Mouse (Mus musculus) gastrocnemius, postnatal 36 days (tissue): ENCODE measurements around the gene Mpp2. TPM values are rescaled to one million over a fixed set of nuclear protein-coding genes. Genes with fewer than 3 reads are reported as not detected.
A peak's percentile ranks its signal among the peaks of the same experiment; 100 is the strongest.

ENCODE experiments used
- DNase-seq, 2 experiments: peaks; one replicate each; pipeline ENCODE4 v3.0.0; 2022
- intact Hi-C: fragments of 180-260 bp; cut with DNase I; formaldehyde crosslinking; loops from one replicate; pipeline ENCODE4 v1.15.1; 2025
- total RNA-seq, 2 experiments: library from RNA; stranded (reverse); gene quantifications; 2 replicates each; pipeline ENCODE4 v1.2.3; 2021

Mpp2 gene
- total RNA-seq, 2 experiments from 2014 or later, result 0.91 to 1.8 TPM

DNA sequence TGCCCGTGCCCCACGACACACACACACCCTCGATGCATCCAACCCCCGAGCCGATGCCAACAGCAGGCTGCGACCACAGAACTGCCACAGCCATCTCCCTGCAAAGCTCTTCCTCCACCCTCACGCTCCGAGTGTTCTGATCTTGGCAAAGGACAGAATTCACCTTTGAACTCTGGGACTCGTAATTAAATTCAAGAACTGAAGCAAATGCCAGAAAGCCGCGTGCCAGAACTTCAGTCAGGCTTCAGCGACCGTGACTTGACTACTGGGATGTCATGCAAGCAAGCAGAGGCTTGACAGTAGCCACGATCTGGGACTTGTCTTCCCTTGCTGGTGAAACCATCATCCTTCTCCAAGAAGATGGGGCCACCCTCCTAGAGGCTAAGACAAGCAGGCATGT, 14.6 kb downstream of the Mpp2 start:
- DNase-seq, result no peak
- intact Hi-C loops, result no loop called here

DNA sequence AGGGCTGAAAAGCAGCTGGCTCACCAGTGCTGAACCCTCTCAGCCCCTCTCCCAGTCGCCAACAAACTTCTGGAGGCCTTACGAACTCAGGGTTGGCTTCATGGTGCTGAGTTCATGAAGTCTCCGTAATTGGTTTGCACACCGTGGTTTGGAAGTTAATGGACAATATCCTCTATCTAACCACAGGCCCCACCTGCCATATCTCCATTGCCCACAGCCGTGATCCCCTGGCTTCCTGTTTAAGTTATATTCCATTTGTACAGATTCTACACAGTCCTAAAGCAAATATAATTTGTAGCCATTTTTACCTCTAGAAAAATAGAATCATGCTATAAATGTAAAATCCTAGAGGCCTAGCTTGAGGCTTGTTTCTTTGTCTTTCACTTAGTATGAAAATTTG, 15.6 kb downstream of the Mpp2 start:
- intact Hi-C loops, result no loop called here
- DNase-seq, result no peak

DNA sequence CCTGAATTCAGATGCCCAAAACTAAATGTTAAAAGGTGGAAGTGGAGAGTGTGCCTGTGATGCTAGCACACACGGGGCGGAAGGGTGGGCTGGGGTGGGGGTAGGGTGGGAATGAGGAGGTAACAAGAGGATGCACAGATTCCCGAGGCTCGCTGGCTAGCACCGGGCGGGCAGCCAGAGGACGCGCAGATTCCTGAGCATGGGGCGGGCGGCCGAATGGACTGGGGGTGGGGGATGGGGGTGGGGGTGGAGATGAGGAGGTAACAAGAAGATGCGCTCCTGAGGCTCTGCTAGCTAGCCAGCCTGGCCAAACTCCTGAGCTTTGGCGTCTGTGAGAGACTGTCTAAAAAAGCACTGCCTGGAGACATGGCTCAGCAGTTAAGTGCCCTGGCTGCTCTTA, 17.9 kb downstream of the Mpp2 start:
- no peak for DNase-seq
- intact Hi-C loops, result no loop called here

DNA sequence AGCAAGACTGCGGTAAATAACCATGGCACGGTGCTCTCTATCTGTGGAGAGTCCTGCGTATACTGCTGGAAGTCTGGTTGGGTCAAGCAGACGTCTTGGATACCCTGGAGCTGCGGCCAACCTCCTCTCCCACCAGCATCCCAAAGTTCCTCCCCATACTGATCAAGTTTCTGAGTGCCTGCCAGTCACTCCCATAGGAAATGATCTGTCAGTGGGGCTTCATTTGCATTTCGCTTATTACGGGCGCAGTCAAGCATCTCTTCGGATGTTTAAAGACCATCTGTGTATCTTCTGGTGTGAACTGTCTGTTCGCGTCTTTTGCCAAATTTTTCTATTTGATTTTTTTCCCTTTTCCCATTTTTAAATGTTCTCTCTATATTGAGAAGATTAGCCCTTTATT, 18.7 kb downstream of the Mpp2 start:
- intact Hi-C loops, result no loop called here
- DNase-seq, result no peak

DNA sequence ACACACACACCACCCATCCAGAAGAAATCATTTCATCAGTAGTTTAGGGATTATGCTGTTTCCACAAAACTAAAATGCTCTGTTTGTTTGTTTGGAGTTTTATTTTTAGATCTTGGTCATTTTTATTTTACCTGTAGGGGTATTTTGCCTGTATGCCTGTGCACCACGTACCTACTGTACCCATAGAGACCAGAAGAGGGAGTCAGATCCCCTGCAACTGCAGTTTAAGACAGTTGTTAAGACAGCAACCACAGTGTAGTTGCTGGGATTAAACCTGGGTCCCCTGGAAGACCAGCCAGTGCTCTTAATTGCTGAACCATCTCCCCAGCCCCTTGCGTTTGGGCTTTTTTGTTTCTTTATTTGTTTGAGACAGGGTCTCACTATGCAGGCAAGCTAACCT, 19.3 kb downstream of the Mpp2 start:
- intact Hi-C loops, result no loop called here
- no peak for DNase-seq

DNA sequence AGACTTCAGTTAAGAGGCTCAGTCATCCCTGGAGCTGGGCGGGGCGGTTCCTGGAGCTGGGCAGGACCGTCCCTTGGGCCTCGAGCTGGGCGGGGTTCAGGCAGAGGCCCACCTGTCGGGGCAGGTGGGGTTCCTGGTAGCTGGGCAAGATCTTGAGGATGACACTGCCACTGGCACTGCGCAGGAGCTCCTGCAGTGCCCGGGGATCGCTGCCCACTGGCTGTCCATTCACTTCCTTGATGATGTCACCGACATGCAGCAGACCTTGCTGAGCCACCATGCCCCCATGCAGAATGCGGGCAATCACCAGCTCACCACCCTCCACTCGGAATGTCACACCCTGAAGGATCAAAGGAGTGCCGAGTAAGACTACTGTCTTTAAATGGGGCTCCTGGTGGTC, 25.2 kb downstream of the Mpp2 start:
- intact Hi-C loops, result no loop called here
- DNase-seq, result no peak

DNA sequence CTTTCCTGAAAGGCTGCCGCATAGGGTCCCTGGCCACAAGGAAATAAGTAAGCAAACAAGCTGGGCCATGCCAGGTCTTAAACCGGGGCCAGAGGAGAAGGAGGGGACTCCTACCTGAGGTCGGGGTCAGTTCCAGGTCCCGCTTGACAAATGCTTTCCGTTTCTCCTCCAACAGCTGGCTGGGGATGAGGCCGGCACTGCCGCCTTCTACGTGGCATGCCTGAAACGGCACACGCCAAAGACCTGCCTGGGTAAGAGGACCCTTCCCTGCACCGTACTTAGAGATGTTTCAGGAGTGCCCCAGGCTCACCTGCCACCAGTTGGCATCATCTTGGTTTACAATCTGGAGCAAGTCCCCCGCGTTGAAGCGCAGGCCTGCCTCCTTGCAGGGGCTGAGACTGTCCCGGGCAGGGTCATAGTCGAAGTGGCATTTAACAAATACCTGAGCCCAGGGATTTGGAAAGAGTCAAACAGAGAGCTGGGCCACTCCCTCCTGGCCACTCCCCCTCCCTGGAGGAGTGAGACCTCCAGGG, 26.3 kb downstream of the Mpp2 start:
- intact Hi-C loops, result loop anchor here (2.0 kb wide), 2 partner anchors 27 to 77 kb away; partner anchors contain the start of gene Mpp2
- DNase-seq, result no peak

DNA sequence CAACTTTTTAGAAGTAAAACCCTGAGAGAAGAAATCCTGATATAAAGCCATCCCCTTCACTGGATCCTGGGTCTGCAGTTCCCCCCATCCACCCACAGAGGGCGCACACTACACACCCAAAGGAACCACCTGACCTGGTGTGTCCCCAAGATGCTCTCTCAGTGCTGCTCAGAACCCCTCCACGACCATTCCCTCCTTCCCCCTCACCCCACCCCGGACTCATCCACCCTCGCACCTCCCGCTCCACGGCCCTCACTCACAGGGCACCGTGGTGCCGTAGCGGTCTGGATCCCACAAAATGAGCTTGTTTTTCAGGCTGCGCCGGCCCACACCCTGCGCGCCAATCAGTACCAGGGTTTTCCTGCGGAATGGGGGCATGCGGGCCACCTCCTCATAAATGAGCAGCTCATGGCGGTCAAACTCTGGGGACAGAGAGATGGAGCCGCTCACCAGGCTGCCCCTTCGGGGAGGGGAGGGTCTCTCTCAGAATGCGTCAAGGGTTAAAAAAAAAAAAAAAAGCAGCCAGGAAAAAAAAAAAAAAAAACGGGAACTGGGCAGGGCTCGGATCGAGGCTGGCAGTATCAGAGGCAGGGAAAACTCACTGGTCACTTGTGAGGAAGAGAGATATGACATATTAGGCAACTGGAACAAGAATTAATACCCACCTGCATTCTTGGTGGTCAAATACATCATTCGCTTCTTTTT, 26.9 kb downstream of the Mpp2 start:
- peak; percentile 70 to 71 for DNase-seq
- intact Hi-C loops, result loop anchor here (2.0 kb wide), 2 partner anchors 27 to 77 kb away; partner anchors contain the start of gene Mpp2

DNA sequence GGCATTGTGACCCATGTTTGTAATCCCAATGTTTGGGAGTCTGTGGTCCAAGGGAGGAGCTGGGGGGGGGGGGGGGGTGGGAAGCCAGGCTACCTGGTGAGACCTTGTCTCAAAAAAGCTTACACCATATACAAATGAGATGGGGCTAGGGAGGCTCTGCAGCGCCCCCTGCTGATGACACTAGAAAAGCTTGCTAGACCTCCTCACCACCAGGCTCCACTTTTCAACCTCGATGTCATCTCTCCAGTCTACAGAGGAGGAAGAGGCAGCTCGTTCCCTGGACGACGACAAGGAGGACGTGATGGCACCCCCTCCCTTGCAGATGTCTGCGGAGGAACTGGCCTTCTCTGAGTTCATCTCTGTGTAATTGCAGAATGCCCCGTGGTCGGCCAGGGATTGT, 34.5 kb downstream of the Mpp2 start:
- intact Hi-C loops, result no loop called here
- DNase-seq, result no peak

DNA sequence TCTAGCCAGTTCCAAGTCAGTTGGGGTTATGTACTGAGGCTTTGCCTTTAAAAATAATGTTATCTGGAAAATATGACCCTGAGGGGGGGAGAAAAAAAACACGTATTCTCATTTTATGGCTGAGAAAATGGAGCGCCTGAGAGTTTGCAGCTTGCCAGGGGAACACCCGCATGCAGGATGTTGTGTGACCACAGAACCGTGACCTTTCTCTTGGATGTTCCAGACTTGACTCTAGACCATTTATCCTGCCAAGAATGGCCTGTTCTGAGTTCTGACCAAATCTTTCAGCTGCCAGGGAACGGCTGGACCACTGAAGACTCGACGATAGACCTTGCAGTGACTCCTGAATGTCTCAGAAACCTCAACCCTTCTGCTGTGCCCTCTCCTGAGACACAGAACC, 35.1 kb downstream of the Mpp2 start:
- intact Hi-C loops, result no loop called here
- no peak for DNase-seq

DNA sequence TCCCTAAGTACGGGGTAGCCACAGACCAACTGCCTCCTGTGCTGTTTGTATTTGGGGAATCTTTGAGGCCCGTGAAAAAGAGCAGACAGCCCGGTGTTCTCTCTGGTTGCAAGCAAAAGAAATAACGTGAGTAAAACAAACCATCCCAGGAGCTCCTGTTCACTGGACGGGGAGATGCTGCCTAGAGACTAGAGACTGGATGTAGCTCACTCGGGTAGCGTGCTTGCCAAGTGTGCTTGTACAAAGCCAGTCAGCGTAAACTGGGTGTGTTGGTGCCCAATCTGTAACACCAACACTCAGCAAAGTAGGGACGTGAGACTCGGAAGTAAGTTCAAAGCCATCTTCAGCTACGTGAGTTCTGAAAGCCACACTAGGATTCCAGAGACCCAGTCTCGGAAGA, 35.6 kb downstream of the Mpp2 start:
- intact Hi-C loops, result no loop called here

DNA sequence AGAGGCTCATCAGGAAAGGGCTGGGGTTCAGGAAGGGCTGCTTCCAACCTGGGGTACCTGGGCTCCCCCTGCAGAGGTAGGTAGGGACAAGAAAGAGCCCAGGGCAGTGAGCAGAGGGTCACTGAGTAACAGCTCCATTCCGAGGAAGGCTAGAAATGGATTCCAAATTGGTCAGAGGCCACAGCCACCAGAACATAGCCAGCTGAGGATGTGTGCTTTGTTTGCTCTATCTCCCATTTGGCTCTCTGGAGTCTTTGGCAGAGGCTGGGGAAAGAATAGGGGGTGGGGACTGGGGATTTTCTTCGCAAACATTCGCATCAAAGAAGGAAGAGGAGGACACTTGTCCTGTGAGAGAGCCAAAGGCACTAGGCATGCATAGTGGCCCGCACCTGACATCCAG, 36.4 kb downstream of the Mpp2 start:
- intact Hi-C loops, result no loop called here
- DNase-seq, result no peak

More for the DNA sequence above, 35.6 kb downstream of the Mpp2 start:
- no peak for DNase-seq

DNA sequence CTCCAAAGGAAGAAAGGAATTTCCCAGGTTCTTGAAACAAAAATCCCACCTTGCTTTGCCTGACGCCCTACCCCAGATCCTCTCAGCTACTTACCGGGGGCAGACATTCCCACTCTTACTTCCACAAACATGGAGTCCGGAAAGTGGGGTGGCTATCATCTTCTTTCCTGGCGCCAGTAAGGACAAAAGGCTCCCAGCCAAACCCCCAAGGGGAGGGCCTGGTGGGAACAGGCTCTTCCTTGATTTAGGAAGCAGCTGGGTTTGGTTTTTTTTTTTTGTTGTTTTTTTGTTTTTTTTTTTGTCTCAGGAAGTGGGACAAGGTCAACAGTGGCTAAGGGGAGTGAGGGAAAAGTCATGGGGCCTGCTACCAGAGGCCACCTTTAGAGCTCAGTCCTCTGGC, 36.8 kb downstream of the Mpp2 start:
- intact Hi-C loops, result no loop called here
- DNase-seq, result peak in 1 of 2 experiments; percentile 60

DNA sequence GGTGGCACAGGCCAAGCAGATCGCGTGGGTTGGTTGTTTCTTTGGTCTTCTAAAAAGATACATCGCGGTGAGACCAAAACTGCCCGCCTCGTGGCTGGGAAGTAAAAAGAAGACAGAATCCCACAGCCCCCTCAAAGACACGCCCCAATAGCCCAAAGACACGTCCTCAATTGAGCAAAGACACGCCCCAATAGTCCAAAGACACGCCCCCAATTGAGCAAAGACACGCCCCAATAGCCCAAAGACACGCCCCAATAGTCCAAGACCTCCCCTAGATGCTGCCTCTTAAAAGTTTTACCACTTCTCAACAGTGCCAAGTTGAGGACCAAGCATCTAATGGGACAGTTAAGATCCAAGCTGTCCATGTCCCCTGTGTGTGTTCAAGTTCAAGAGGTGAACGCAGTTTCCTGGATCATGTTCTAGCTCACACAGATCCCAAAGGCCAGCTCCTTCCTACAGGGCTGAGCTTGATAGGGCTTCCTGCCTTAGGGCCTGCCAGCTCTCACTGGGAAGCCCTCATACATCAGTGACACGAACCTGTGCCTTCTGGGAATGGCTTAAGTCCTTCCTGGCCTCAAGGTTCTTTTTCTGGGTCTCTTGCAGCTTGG, 38.3 kb downstream of the Mpp2 start:
- no peak for DNase-seq

DNA sequence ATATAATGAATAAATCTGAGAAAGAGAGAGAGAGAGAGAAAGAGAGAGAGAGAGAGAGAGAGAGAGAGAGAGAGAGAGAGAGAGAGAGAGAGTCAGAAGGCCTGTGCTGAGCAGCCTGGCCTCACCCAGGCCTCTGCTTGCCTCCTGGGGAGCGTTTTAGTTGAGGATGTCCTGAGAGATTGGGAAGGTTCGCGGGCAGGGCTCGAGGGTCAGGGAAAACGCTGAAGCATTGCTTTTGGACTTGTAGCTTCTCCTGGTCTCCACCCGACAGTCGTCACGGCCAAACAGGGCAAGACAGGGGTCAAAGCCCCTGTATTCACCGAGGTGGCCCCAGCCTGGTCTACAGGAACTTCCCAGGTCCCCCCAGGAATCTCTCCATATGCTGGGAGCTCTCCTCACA, 41.7 kb downstream of the Mpp2 start:
- no peak for DNase-seq
- intact Hi-C loops, result loop anchor here (5.0 kb wide), 1 partner anchor 129 kb away; no protein-coding TSS in a partner anchor

More for the DNA sequence above, 38.3 kb downstream of the Mpp2 start:
- intact Hi-C loops, result loop anchor here (5.0 kb wide), 1 partner anchor 133 kb away; no protein-coding TSS in a partner anchor

DNA sequence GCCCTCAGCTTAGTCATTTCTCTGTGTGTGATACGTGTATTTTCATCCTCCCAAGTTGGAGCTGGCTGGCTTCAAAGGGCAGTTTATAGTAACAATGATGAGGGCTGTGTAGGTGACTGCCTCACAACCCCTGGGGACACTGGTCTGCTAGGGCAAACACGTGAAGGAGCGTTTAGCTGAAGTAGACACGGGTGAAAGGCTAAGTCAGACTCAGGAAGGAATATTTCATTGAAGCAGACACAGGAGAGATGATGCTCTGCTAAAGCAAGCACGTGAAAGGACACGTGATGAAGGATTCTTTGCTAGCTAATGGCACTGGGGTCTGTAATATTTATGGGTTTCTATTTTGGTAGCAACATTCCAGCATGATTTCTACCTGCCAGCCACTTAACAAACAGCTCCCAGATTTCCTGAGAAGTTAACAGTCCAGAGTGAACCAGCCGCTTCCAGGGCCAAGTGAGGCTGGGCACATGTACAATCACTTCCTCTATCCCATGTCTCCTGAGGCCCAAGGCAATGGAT, 43.6 kb downstream of the Mpp2 start:
- intact Hi-C loops, result loop anchor here (5.0 kb wide), 1 partner anchor 127 kb away; no protein-coding TSS in a partner anchor
- no peak for DNase-seq

DNA sequence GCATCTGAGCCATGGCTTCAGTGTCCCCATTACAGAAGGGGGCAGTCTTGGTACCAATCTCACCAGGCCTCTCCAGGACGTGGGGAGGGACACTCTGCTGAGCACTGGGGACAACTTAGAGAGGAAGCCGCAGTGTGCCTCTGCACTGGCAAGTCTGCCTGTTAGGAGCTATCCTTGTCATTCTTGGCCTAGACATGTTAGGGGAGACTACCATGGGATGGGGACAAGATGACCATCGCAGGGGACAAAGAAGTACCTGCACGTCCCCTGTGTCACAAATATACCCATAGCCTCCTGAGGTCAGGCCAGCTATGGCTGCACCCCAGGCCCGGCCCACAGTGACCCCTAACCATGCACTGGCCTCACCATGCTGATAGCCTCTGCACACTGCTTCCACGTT, 44.9 kb downstream of the Mpp2 start:
- intact Hi-C loops, result no loop called here
- no peak for DNase-seq

DNA sequence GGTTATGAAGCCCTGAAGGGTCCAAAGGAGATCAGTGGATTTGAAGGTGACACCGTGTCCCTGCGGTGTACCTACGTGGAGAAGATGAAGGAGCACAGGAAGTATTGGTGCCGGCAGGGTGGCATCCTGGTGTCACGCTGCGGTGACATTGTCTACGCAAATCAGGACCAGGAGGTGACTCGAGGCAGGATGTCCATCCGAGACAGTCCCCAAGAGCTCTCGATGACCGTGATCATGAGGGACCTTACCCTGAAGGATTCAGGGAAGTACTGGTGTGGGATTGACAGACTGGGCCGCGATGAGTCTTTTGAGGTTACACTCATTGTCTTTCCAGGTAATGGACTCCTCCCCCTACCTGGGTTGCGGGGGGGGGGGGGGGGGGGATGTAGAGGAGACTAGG, 45.3 kb downstream of the Mpp2 start:
- no peak for DNase-seq
- intact Hi-C loops, result no loop called here

DNA sequence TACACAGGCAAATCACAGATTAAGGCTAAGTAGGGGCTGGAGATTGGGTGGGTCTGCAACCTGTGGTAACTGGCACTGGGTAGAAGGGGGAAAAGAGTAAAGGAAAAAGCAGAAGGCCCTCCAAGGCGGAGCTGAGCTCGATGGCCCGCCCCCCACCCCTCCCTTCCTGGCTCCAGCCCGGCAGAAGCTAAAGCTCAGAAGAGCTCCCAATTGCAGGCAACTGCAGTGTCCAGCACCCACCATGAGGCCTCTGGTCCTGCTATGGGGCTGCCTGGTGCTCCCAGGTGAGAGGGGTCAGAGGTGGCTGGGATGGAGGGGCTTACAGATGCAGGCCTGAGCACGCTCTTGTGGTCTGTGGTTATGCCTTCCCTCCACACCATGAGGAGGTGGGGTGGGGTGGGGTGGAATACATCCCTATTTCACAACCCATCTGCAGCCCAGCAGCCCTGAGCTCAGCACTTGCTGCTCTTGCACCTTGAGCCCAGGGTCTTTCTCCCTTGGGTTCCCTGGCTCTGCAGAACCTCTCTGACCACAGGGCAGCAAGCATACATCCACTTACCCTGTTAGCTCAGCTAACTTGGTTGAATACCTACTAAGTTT, 46.9 kb downstream of the Mpp2 start, which contains the start of gene Cd300lg:
Cd300lg (plus strand) TSS at position 160 of the 600 bp plus-strand sequence.
- intact Hi-C loops, result no loop called here
- no peak for DNase-seq

DNA sequence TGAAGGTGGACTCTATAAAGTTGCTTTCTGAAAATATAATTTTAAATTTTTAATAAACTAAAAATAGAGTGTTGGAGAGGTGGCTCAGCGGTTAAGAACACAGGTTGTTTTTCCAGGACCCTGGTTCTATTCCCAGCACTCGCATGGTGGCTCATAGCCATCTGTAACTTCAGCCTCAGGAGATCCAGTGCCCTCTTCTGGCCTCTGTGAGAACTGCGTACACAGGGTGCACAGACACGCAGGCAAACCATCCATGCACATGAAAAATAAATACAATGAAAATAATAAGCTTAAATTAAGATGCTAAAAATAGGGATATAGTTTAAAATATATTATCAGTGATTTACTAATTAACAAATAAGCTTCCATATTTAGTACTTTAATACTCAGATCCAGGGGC, 47.7 kb downstream of the Mpp2 start:
- intact Hi-C loops, result no loop called here

DNA sequence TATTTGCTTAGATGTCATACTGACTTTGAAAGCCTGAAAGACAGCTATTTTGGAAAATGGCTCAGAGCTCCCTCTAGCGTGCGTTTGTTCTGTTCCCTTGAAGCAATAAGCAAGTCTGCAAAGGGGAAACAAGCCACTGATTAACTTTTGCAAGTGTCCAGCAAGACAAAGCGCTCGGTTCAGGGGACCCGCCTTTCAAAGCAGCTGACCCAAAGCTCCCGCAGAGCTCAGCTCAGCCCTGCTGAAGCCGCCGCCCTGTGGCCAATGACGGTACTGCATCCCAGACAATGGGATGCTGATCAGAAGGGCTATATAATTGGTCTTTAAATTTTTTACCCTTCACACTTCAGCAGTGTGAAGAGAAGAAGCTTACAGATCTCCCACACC, 48.2 kb downstream of the Mpp2 start:
- intact Hi-C loops, result no loop called here
- peak; percentile 85 for DNase-seq

More for the DNA sequence above, 47.7 kb downstream of the Mpp2 start:
- no peak for DNase-seq
